Mouse (Mus musculus) lung, embryonic 14.5 days (tissue): ENCODE results near the gene Fgfr2. TPM values are rescaled to one million over a fixed set of nuclear protein-coding genes. Genes with fewer than 3 reads are reported as not detected.

Experiments
- ATAC-seq: fragments of 200-750 bp; cut with Nextera tagmentation; 2 replicates; pipeline ENCODE4 v1.8.0; 2017; ENCODE audit warnings: mild to moderate bottlenecking, moderate TSS enrichment, moderate library complexity; ENCODE audit not compliant: insufficient read depth
- DNase-seq: peaks from one replicate; pipeline ENCODE4 v3.0.0-alpha.2; 2015
- H3K27ac ChIP-seq: fragments of 300-500 bp; sonication (generic); 2 replicates; pipeline ENCODE4 v1.5.1; 2014; ENCODE audit warnings: low read depth, mild to moderate bottlenecking, moderate library complexity
- H3K27me3 ChIP-seq: fragments of 300-500 bp; sonication (generic); 2 replicates; pipeline ENCODE4 v1.6.1; 2014; ENCODE audit warnings: low read length, control low read depth; ENCODE audit not compliant: insufficient read depth
- H3K36me3 ChIP-seq: fragments of 300-500 bp; sonication (generic); 2 replicates; pipeline ENCODE4 v1.6.1; 2014; ENCODE audit warnings: control low read depth; ENCODE audit not compliant: insufficient read depth
- H3K4me1 ChIP-seq: fragments of 300-500 bp; sonication (generic); 2 replicates; pipeline ENCODE4 v1.6.1; 2014; ENCODE audit warnings: antibody characterized with exemption, control low read depth; ENCODE audit not compliant: insufficient read depth
- H3K4me2 ChIP-seq: fragments of 300-500 bp; sonication (generic); 2 replicates; pipeline ENCODE4 v1.6.1; 2014; ENCODE audit warnings: mild to moderate bottlenecking
- H3K4me3 ChIP-seq: fragments of 300-500 bp; sonication (generic); 2 replicates; pipeline ENCODE4 v1.5.1; 2014; ENCODE audit warnings: low read depth, low read length
- H3K9ac ChIP-seq: fragments of 300-500 bp; sonication (generic); 2 replicates; pipeline ENCODE4 v1.6.1; 2014
- H3K9me3 ChIP-seq: fragments of 300-500 bp; sonication (generic); 2 replicates; pipeline ENCODE4 v1.6.1; 2016; ENCODE audit warnings: low read depth, low read length, control low read depth
- CTCF ChIP-seq: IDR thresholded peaks from 2 replicates; pipeline ENCODE4 v1.5.1; 2016; ENCODE audit warnings: antibody characterized with exemption, low read depth
- WGBS: fragments of 180-500 bp; shearing (Covaris S2); extraction: QIAGEN DNeasy Blood & Tissue Kit; methylation state at CpG from one replicate; pipeline ENCODE4 v1.1.7; 2014; 5-methylcytosine and 5-hydroxymethylcytosine counted together
- polyA plus RNA-seq: library from polyadenylated mRNA; unstranded; fragments of >200 nt; fragmentation: Nextera tagmentation; extraction: Ambion mirVana; gene quantifications from 2 replicates; pipeline ENCODE4 v1.2.1, GENCODE M21; 2014

The Fgfr2 gene
- polyA plus RNA-seq, 1 experiment from 2014 or later, result 179 TPM

DNA sequence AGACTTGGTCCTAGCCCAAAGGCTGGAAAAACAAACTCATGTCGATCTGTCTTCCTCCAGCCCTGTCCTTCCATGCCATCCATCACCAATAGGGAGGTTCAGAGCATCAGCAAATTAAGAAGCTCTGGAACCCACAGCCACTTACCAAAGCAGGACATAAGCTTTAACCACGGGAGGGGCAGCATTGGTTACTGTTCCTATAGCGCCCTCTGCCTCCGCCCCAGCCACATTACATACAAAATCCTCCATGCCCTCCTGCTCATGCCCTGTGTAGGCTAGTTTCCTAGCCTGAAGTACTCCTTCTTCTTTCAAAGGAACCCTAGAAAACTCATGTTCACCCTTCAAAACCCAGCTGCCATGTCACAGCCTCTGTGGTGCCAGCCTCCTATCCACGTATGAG lies 648.1 kb downstream of the Fgfr2 start:
- no peaks in the 10 kb centered on the region for H3K27me3 ChIP-seq
- H3K4me2 ChIP-seq, result no peak overlapping the region
- 18% methylated on average over 5 of the region's 5 CpGs for WGBS
- no peak for ATAC-seq
- no peaks in the 10 kb centered on the region for H3K4me1 ChIP-seq
- H3K9me3 ChIP-seq, result no peaks in the 10 kb centered on the region
- no peak overlapping the region for H3K4me3 ChIP-seq
- H3K27ac ChIP-seq, result no peak overlapping the region
- H3K9ac ChIP-seq, result no peak overlapping the region
- peak; percentile 80 for TF ChIP-seq CTCF
- DNase-seq, result peak; percentile 71
- H3K36me3 ChIP-seq, result no peaks in the 10 kb centered on the region

DNA sequence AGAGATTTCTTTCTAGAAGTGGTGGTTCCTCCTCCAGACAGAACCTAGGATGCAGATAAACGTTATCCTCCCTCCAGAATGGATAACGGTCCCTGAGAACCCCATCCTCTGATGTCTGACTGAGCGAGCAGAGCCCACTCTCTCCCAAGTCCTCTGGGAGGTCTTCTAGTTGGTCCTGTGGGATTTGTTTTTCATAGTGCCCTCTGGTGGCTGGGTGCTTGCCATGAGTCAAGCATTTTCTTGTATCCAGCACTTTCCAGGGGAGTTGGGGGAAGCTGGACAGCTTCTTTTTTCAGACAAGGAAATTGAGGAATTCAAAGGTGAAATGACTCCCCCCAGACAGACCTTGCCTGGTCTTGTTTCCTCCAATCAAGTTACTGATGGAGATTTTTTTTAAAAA lies 651.8 kb downstream of the Fgfr2 start:
- Histone ChIP-seq H3K27ac (no peak overlapping the region), H3K9me3 (no peaks in the 10 kb centered on the region), H3K9ac (no peak overlapping the region), H3K4me1 (no peaks in the 10 kb centered on the region), H3K4me3 (no peak overlapping the region), H3K4me2 (no peak overlapping the region), H3K36me3 (no peaks in the 10 kb centered on the region), H3K27me3 (no peaks in the 10 kb centered on the region)
- ATAC-seq, result no peak
- DNase-seq, result peak; percentile 81
- TF ChIP-seq CTCF, result peak; percentile 64
- 53% methylated on average over 3 of the region's 3 CpGs for WGBS

DNA sequence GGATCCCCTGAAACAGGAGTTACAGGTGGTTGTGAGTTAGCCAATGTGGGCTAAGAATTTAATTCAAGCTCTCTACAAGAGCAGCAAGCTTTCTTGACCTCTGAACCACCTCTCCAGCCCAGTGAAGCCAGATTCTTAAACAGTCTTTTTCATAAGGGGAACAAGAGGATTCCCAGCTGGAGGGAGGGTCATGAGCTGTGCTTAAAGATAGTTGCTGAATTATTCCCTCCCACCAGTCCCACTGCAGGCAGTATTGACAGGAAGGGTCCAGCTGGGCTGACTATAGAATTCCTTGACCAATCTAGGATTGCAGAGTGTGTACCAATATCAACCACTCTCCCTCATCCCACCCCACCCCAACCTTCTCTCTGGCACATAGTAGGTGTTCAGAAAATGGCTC lies 654.8 kb downstream of the Fgfr2 start:
- H3K27ac ChIP-seq, result no peak overlapping the region
- no peak overlapping the region for H3K4me3 ChIP-seq
- ATAC-seq (no peak), DNase-seq (peak; percentile 40)
- H3K27me3 ChIP-seq, result no peaks in the 10 kb centered on the region
- no peak overlapping the region for H3K4me2 ChIP-seq
- no peak for TF ChIP-seq CTCF
- peaks cover 5% of the 10 kb centered on the region; the same call in 1 of the 2 replicates for H3K4me1 ChIP-seq
- H3K36me3 ChIP-seq, result no peaks in the 10 kb centered on the region
- no peak overlapping the region for H3K9ac ChIP-seq
- no peaks in the 10 kb centered on the region for H3K9me3 ChIP-seq

DNA sequence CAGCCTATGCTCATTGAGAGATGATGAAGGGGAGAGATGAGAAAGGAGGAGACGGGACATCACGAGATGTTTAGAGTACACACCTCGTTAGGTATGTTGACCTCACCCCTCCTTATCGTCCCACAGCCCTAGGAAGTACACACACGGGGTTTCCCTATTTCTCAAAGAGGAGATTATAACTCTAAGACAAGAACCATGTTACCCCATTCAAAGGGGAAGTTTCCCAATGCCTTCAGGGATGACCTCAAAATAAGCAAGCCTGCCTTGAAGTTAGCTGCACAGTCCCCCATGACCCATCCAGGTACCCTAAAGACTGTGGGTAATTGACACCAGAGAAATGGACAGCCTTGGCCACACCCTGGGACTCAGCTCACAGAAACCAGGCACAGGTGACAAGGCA lies 657.3 kb downstream of the Fgfr2 start:
- Histone ChIP-seq H3K4me2 (no peak overlapping the region), H3K27me3 (no peaks in the 10 kb centered on the region), H3K4me3 (no peak overlapping the region), H3K9ac (no peak overlapping the region), H3K9me3 (no peaks in the 10 kb centered on the region), H3K27ac (no peak overlapping the region), H3K4me1 (peaks cover 5% of the 10 kb centered on the region; the same call in 1 of the 2 replicates), H3K36me3 (no peaks in the 10 kb centered on the region)
- DNase-seq (no peak), ATAC-seq (no peak)
- no peak for TF ChIP-seq CTCF
- WGBS, result 90% methylated on average over 5 of the region's 5 CpGs

DNA sequence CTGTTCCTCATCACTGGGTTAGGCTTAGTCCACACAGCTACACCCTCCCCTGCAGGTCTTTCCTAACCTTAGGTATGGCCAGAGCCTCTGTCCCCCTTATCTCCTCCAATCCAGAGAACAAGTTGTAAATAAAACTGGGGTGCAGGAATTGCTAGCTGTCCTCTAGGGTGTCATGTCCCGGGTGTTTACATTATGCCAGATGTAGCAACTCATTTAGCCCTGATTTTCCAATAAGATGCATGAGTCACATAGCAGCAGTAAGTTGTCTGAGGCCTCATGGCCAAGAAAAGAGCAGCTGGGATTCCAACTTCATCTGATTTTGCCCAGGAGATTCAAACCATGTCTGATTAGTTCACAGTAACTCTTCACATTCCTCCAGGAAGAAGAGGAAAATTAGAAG lies 658.3 kb downstream of the Fgfr2 start:
- H3K9ac ChIP-seq, result no peak overlapping the region
- DNase-seq, result peak; percentile 58
- no peak for TF ChIP-seq CTCF
- H3K4me2 ChIP-seq, result no peak overlapping the region
- WGBS, result 46% methylated on average over 1 of the region's 1 CpGs
- no peaks in the 10 kb centered on the region for H3K27me3 ChIP-seq
- peak; percentile 33; the same call in 1 of the 2 replicates for ATAC-seq
- no peak overlapping the region for H3K27ac ChIP-seq
- no peaks in the 10 kb centered on the region for H3K36me3 ChIP-seq
- no peaks in the 10 kb centered on the region for H3K9me3 ChIP-seq
- H3K4me3 ChIP-seq, result no peak overlapping the region
- peaks cover 5% of the 10 kb centered on the region; the same call in 1 of the 2 replicates for H3K4me1 ChIP-seq

DNA sequence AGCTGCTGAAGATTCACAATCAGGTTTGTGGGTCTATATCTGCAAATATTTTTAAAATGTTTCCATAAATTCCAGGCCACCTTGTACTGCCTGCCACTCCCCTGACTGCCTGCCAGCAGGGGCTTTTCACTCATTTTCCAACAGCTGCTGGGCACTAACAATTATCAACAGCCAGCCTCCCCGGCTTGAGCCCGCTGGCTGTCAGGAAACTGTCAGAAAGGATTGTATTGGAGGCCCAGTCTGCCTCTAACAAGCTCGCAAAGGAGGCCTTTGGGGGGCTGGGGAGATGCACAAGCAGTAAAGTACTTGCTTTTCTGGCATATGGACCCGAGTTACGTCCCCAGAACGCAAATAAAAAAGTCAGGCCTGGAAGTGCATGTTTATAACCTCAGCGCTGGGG lies 664.7 kb downstream of the Fgfr2 start:
- no peaks in the 10 kb centered on the region for H3K36me3 ChIP-seq
- no peak for TF ChIP-seq CTCF
- 47% methylated on average over 7 of the region's 7 CpGs for WGBS
- no peak overlapping the region for H3K4me2 ChIP-seq
- no peak overlapping the region for H3K4me3 ChIP-seq
- no peak overlapping the region for H3K9ac ChIP-seq
- H3K9me3 ChIP-seq, result no peaks in the 10 kb centered on the region
- H3K4me1 ChIP-seq, result no peaks in the 10 kb centered on the region
- no peak for DNase-seq
- H3K27me3 ChIP-seq, result no peaks in the 10 kb centered on the region
- ATAC-seq, result no peak
- H3K27ac ChIP-seq, result no peak overlapping the region

DNA sequence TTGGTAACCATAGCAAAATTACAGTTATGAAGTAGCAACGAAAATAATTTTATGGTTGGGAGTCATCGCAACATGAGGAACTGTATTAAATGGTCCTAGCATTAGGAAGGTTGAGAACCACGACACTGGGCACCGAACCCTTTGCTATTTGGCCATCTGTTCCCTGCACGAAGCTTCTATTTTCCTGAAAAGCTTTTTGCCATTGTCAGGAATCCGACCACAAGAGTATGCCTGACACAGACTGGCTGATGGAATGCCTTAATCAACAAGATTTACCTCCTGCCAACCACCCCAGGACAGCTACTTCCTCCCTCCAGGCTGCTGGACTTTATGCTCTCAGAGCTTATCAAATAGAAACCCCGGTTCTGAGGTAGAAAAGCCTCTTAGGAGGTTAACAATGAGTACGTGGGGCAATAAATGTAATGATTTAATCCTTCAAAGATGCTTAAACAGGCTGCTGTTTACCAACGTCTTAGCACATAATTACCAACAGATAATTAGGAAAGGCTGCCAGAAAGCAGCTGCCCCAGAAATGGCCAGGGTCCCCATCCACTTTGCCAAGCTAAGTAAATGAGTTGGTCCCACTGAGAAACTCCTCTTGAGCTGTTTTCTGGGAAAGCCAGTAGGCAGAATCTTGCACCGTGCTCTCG lies 668.0 kb downstream of the Fgfr2 start:
- no peaks in the 10 kb centered on the region for H3K27me3 ChIP-seq
- H3K4me1 ChIP-seq, result no peaks in the 10 kb centered on the region
- no peak overlapping the region for H3K9ac ChIP-seq
- H3K9me3 ChIP-seq, result no peaks in the 10 kb centered on the region
- no peak overlapping the region for H3K4me2 ChIP-seq
- TF ChIP-seq CTCF, result no peak
- no peaks in the 10 kb centered on the region for H3K36me3 ChIP-seq
- peak; percentile 67 for DNase-seq
- WGBS, result 46% methylated on average over 11 of the region's 11 CpGs
- H3K4me3 ChIP-seq, result no peak overlapping the region
- ATAC-seq, result no peak
- no peak overlapping the region for H3K27ac ChIP-seq
